Mouse (Mus musculus) lung, postnatal 0 days (tissue): Measurements from ENCODE around the gene Cic. TPM values are rescaled to one million over a fixed set of nuclear protein-coding genes. Genes with fewer than 3 reads are reported as not detected.

Experiments
- ATAC-seq: fragments of 200-750 bp; cut with Nextera tagmentation; 2 replicates; pipeline ENCODE4 v1.8.0; 2017; ENCODE audit warnings: moderate library complexity
- DNase-seq: peaks from one replicate; pipeline ENCODE4 v3.0.0-alpha.2; 2016; ENCODE audit warnings: low spot score
- H3K27ac ChIP-seq: fragments of 300-500 bp; sonication (generic); 2 replicates; pipeline ENCODE4 v1.5.1; 2014; ENCODE audit warnings: antibody characterized with exemption, mild to moderate bottlenecking, low read length, mixed read lengths
- H3K27me3 ChIP-seq: fragments of 300-500 bp; sonication (generic); replicated peaks from 2 replicates; pipeline ENCODE4 v1.6.1; 2014; ENCODE audit warnings: low read length, mixed read lengths; ENCODE audit not compliant: insufficient read depth
- H3K36me3 ChIP-seq: fragments of 300-500 bp; sonication (generic); 2 replicates; pipeline ENCODE4 v1.6.1; 2014; ENCODE audit warnings: low read length, mixed read lengths; ENCODE audit not compliant: insufficient read depth
- H3K4me1 ChIP-seq: fragments of 300-500 bp; sonication (generic); 2 replicates; pipeline ENCODE4 v1.6.1; 2014; ENCODE audit warnings: antibody characterized with exemption, low read depth, low read length, mixed read lengths; ENCODE audit not compliant: insufficient read depth
- H3K4me2 ChIP-seq: fragments of 300-500 bp; sonication (generic); replicated peaks from 2 replicates; pipeline ENCODE4 v1.6.1; 2014; ENCODE audit warnings: low read depth, mild to moderate bottlenecking, low read length, moderate library complexity, mixed read lengths
- H3K4me3 ChIP-seq: fragments of 300-500 bp; sonication (generic); 2 replicates; pipeline ENCODE4 v1.5.1; 2014; ENCODE audit warnings: low read depth, low read length
- H3K9ac ChIP-seq: fragments of 300-500 bp; sonication (generic); replicated peaks from 2 replicates; pipeline ENCODE4 v1.6.1; 2014; ENCODE audit warnings: low read depth, mild to moderate bottlenecking
- H3K9me3 ChIP-seq: fragments of 300-500 bp; sonication (generic); 2 replicates; pipeline ENCODE4 v1.6.1; 2016; ENCODE audit warnings: low read length, mixed read lengths
- CTCF ChIP-seq: IDR thresholded peaks from 2 replicates; pipeline ENCODE4 v1.5.1; 2016; ENCODE audit warnings: antibody characterized with exemption, mild to moderate bottlenecking
- EP300 ChIP-seq: IDR thresholded peaks from 2 replicates; pipeline ENCODE4 v1.6.1; 2016; ENCODE audit warnings: antibody characterized with exemption, mild to moderate bottlenecking, control low read depth
- WGBS: fragments of 180-500 bp; shearing (Covaris S2); extraction: QIAGEN DNeasy Blood & Tissue Kit; methylation state at CpG from one replicate; pipeline ENCODE4 v1.1.7; 2014; 5-methylcytosine and 5-hydroxymethylcytosine counted together
- polyA plus RNA-seq: library from polyadenylated mRNA; unstranded; fragments of >200 nt; fragmentation: Nextera tagmentation; extraction: Ambion mirVana; gene quantifications from 2 replicates; pipeline ENCODE4 v1.2.1, GENCODE M21; 2015

Gene Cic
- polyA plus RNA-seq, 1 experiment from 2014 or later, result 26.5 TPM

DNA sequence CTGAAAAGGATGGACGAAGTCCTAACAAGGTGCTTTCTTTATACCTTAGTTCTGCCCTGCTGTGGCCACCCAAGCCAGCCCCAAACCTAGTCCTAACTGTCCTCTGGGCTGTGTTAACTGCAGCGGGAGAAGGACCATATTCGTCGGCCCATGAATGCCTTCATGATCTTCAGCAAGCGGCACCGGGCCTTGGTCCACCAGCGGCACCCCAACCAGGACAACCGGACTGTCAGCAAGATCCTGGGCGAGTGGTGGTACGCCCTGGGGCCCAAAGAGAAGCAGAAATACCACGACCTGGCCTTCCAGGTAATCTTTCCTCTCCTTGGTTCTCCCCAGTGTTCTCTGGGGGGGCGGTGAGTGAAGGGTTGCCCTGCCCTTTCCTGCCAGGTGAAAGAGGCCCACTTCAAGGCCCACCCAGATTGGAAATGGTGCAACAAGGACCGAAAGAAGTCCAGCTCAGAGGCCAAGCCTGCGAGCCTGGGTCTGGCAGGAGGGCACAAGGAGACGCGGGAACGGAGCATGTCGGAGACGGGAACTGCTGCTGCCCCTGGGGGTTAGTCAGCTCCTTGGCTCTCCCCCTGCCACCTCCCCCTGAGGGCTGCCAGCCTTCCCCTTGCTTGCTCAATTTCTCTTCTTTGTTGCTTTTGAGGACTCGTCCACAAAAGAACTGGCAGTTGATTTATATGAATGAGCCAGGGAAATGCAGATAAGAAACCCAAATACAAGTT lies 18.2 kb downstream of the Cic start:
- ATAC-seq (no peak), DNase-seq (no peak)
- Histone ChIP-seq H3K9me3 (no peaks in the 10 kb centered on the region), H3K27ac (no peak overlapping the region), H3K36me3 (peaks cover 49% of the 10 kb centered on the region), H3K27me3 (no peaks in the 10 kb centered on the region), H3K4me2 (no peak overlapping the region), H3K4me3 (no peak overlapping the region), H3K4me1 (peaks cover 19% of the 10 kb centered on the region; the same call in 1 of the 2 replicates), H3K9ac (no peak overlapping the region)
- TF ChIP-seq CTCF (no peak), EP300 (no peak)
- WGBS, result 87% methylated on average over 20 of the region's 20 CpGs

DNA sequence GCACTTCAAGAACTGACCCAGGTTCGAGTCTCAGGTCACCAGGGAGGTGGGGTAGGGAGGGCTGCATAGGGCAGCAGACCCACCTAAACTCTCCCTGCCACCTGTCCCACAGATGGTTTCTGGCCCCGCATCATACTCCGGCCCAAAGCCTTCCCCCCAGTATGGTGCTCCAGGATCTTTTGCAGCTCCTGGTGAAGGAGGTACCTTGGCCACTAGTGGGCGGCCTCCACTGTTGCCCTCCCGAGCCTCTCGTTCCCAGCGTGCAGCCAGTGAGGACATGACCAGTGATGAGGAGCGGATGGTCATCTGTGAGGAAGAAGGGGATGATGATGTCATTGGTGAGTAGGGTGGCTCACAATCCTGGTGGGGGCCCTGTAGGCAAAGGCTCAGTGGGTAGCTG lies 19.5 kb downstream of the Cic start:
- Histone ChIP-seq H3K4me2 (no peak overlapping the region), H3K4me3 (no peak overlapping the region), H3K9me3 (no peaks in the 10 kb centered on the region), H3K36me3 (peaks cover 59% of the 10 kb centered on the region), H3K27ac (no peak overlapping the region), H3K9ac (no peak overlapping the region), H3K27me3 (no peaks in the 10 kb centered on the region), H3K4me1 (peaks cover 9% of the 10 kb centered on the region; the same call in 1 of the 2 replicates)
- 77% methylated on average over 8 of the region's 8 CpGs for WGBS
- ATAC-seq (no peak), DNase-seq (no peak)
- TF ChIP-seq EP300 (no peak), CTCF (peak; percentile 42)

DNA sequence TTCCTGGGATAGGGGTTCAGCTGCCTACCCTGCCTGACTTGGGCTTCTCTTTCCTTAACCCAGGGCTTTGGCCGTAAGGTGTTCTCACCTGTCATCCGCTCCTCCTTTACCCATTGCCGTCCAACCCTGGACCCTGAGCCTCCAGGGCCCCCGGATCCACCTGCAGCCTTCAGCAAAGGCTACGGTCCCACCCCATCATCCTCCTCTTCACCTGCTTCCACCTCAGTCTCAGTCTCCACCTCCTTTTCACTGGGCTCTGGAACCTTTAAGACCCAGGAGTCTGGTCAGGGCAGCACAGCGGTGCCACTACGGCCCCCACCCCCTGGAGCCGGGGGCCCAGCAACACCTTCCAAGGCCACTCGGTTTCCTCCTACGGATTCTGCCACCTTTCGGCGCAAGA lies 20.5 kb downstream of the Cic start:
- H3K4me1 ChIP-seq, result peaks cover 9% of the 10 kb centered on the region; the same call in 1 of the 2 replicates
- no peaks in the 10 kb centered on the region for H3K9me3 ChIP-seq
- WGBS, result 91% methylated on average over 12 of the region's 12 CpGs
- no peak for DNase-seq
- peaks cover 65% of the 10 kb centered on the region for H3K36me3 ChIP-seq
- H3K9ac ChIP-seq, result no peak overlapping the region
- H3K4me3 ChIP-seq, result no peak overlapping the region
- ATAC-seq, result no peak
- no peaks in the 10 kb centered on the region for H3K27me3 ChIP-seq
- no peak overlapping the region for H3K27ac ChIP-seq
- H3K4me2 ChIP-seq, result no peak overlapping the region
- TF ChIP-seq EP300, result no peak
- TF ChIP-seq CTCF, result no peak

DNA sequence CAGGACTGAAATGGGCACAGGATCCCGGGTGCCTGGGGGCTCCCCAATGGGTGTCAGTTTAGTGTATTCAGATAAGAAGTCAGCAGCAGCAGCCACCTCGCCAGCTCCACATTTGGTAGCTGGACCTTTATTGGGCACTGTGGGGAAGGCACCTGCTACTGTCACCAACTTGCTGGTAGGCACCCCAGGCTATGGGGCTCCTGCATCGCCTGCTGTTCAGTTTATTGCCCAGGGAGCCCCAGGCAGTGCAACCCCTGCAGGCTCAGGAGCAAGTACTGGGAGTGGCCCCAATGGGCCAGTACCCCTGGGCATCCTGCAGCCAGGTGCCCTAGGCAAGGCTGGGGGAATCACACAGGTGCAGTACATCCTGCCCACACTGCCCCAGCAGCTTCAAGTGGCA lies 21.2 kb downstream of the Cic start:
- no peak for DNase-seq
- no peak overlapping the region for H3K9ac ChIP-seq
- no peaks in the 10 kb centered on the region for H3K9me3 ChIP-seq
- H3K4me1 ChIP-seq, result peaks cover 4% of the 10 kb centered on the region; the same call in 1 of the 2 replicates
- H3K4me2 ChIP-seq, result no peak overlapping the region
- H3K4me3 ChIP-seq, result no peak overlapping the region
- no peak overlapping the region for H3K27ac ChIP-seq
- H3K36me3 ChIP-seq, result peaks cover 68% of the 10 kb centered on the region
- ATAC-seq, result no peak
- H3K27me3 ChIP-seq, result no peaks in the 10 kb centered on the region
- no peak for TF ChIP-seq CTCF
- 91% methylated on average over 3 of the region's 3 CpGs for WGBS

DNA sequence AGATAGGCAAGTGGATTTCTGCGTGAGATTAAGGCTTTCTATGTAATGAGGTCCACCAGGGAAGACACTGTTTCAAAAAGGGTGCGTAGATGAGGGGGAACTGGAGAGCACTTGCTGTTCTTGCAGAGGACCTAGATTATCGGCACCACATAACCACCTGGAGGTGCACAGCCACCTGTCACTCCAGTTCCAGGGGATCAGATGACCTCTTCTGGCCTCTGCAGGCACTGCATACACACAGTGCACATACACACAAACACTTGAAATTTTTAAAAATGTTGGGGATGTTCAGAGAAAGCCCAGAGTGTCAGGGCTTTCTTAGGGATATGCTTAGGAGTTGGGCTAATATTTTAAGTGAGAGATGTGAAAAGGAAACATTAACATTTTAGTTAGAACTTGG lies 22.4 kb downstream of the Cic start:
- H3K4me1 ChIP-seq, result no peaks in the 10 kb centered on the region
- no peaks in the 10 kb centered on the region for H3K9me3 ChIP-seq
- H3K27me3 ChIP-seq, result no peaks in the 10 kb centered on the region
- TF ChIP-seq CTCF, result peak; percentile 38; the same call in 1 of the 2 replicates
- no peak for TF ChIP-seq EP300
- no peak overlapping the region for H3K9ac ChIP-seq
- no peak overlapping the region for H3K4me2 ChIP-seq
- DNase-seq, result no peak
- peaks cover 68% of the 10 kb centered on the region for H3K36me3 ChIP-seq
- no peak for ATAC-seq
- WGBS, result 96% methylated on average over 3 of the region's 3 CpGs
- H3K27ac ChIP-seq, result no peak overlapping the region
- no peak overlapping the region for H3K4me3 ChIP-seq

DNA sequence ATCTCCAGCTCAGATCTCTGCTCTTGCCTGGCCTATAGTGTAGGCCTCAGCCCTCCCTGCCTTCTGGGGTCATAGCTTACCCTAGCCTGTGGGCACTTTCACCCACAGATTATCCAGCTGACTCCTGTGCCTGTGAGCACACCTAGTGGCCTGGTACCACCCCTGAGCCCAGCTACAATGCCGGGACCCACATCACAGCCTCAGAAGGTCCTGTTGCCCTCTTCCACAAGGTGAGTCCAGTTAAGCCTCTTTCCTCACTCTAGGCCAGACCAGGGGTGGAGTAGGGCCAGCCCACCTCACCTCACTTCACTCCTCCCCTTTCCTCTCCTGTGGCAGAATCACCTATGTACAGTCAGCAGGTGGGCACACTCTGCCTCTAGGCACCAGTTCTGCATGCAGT lies 23.0 kb downstream of the Cic start:
- 84% methylated on average over 1 of the region's 1 CpGs for WGBS
- DNase-seq (no peak), ATAC-seq (peak; percentile 6; the same call in 1 of the 2 replicates)
- H3K4me3 ChIP-seq, result no peak overlapping the region
- H3K27ac ChIP-seq, result no peak overlapping the region
- H3K36me3 ChIP-seq, result peaks cover 63% of the 10 kb centered on the region
- H3K4me2 ChIP-seq, result no peak overlapping the region
- no peak for TF ChIP-seq CTCF
- no peak for TF ChIP-seq EP300
- H3K9me3 ChIP-seq, result no peaks in the 10 kb centered on the region
- no peak overlapping the region for H3K9ac ChIP-seq
- no peaks in the 10 kb centered on the region for H3K27me3 ChIP-seq
- no peaks in the 10 kb centered on the region for H3K4me1 ChIP-seq

DNA sequence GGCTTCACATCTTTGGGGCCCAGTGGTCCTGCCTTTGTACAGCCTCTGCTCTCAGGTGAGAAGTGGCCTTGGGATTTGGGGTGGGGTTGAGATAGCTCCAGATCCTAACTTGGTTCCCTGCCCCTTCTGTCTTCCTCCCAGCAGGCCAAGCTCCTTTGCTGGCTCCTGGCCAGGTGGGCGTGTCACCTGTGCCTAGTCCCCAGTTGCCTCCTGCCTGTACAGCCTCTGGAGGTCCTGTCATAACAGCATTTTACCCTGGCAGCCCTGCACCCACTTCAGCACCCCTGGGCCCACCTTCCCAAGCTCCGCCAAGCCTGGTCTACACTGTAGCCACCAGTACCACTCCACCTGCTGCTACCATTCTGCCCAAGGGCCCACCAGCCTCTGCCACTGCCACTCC lies 23.4 kb downstream of the Cic start:
- H3K36me3 ChIP-seq, result peaks cover 59% of the 10 kb centered on the region
- H3K27me3 ChIP-seq, result no peaks in the 10 kb centered on the region
- H3K4me3 ChIP-seq, result no peak overlapping the region
- no peak overlapping the region for H3K4me2 ChIP-seq
- no peaks in the 10 kb centered on the region for H3K9me3 ChIP-seq
- peak; percentile 27 for ATAC-seq
- no peaks in the 10 kb centered on the region for H3K4me1 ChIP-seq
- TF ChIP-seq EP300 (no peak), CTCF (no peak)
- DNase-seq, result no peak
- WGBS, result 68% methylated on average over 2 of the region's 2 CpGs
- no peak overlapping the region for H3K9ac ChIP-seq
- H3K27ac ChIP-seq, result no peak overlapping the region
